In the genomic region with DNA sequence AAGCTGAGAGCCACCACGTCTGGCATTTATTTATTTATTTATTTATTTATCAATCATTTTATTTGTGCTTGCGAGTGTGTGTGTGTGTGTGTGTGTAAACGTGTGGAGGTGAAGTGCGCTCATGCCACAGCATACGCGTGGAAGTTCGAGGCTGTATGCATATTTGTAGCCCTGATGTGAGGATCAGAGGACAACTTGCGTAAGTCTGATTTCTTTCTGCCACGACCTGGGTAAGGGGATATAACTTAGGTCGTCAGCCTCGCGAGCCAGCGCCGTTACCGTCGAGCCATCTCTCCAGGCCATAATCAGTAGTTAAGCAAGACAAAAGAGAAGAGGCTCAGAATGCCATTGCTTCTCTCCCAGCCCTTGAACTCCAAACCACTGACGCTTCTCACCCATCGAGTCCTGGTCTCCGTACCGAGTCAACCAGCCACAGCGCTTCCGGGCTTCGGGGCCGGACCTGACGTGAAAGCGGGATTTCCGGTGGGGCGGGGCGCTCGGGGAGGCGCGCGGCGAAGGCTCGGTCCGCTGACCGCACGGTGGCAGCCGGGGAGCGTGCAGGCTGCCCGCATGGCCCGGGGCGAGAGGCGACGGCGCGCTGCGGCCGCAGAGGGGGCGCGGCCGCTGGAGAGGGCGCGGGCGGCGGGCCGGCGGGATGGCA, we compare ENCODE assay signal across 8 mouse cellular contexts. TPM values are rescaled to one million over a fixed set of nuclear protein-coding genes. Genes with fewer than 3 reads are reported as not detected.
DNase-seq lines count a peak whose midpoint lies in the region; ATAC-seq lines count a peak whose summit lies in the region.

TSS of gene Mogs (plus strand) at position 486 of the 661 bp plus-strand sequence.

- H3K9ac ChIP-seq in intestine, embryonic 14.5 days (ENCODE audit: low read length): peak within 1 kb of the TSS; percentile 80

- H3K4me3 ChIP-seq in intestine, embryonic 14.5 days (ENCODE audit: low read depth, low read length): peak within 1 kb of the TSS; percentile 79

- H3K4me2 ChIP-seq in intestine, embryonic 14.5 days (ENCODE audit: low read length): peak within 1 kb of the TSS; percentile 95

- peak; percentile 94 to 96 for DNase-seq in adrenal gland, adult 18-20 months (ENCODE audit: low spot score in 2 of 2)
- peak; percentile 96 for DNase-seq in embryo, embryonic 11 days
- DNase-seq in gastrocnemius, postnatal 25 days: peak; percentile 92
- DNase-seq in intestine, embryonic 14.5 days (ENCODE audit: low spot score): peak; percentile 92
- DNase-seq in left cerebral cortex, postnatal 14 days (ENCODE audit: low spot score in 2 of 2): peak; percentile 86 to 93
- peak; percentile 94 for DNase-seq in right cerebral cortex, postnatal 14 days
- peak; percentile 92 to 95 for DNase-seq in urinary bladder, postnatal 36 days (ENCODE audit: low spot score in 2 of 2)

- no peaks in the 10 kb centered on the region for H3K27me3 ChIP-seq in intestine, embryonic 14.5 days (replicated peaks; ENCODE audit: control insufficient read depth, insufficient read depth, low read length)

- H3K9me3 ChIP-seq in intestine, embryonic 14.5 days (ENCODE audit: control insufficient read depth, low read length): no peaks in the 10 kb centered on the region

- H3K4me1 ChIP-seq in intestine, embryonic 14.5 days (replicated peaks; ENCODE audit: control insufficient read depth, insufficient read depth, low read length): peaks cover 21% of the 10 kb centered on the region

- WGBS in intestine, embryonic 14.5 days: under 1% methylated on average over 55 of the region's 58 CpGs

- peak; percentile 88 for ATAC-seq in intestine, embryonic 14.5 days (replicated peaks; ENCODE audit: low FRiP score, low TSS enrichment, low read depth)
- peak; percentile 74 for ATAC-seq in megakaryocyte-erythroid progenitor cell, adult 5-6 weeks (replicated peaks; ENCODE audit: low FRiP score, low TSS enrichment, poor library complexity, severe bottlenecking)

- peaks cover 46% of the 10 kb centered on the region for H3K36me3 ChIP-seq in intestine, embryonic 14.5 days (ENCODE audit: control insufficient read depth, insufficient read depth, low read length)

- H3K27ac ChIP-seq in intestine, embryonic 14.5 days (ENCODE audit: low read depth): peak within 1 kb of the TSS; percentile 76

- intact Hi-C loops in left cerebral cortex, postnatal 14 days (cut with DNase I): loop anchor here (5.0 kb wide), 1 partner anchor 42 kb away; the partner anchor contains the start of genes 1700003E16Rik and Wdr54

RNA-seq across cellular contexts. Expression of gene Mogs, which starts in this region (rescaled TPM):
- total RNA-seq in adrenal gland, adult 18-20 months (2021): 10 to 100 TPM; 38.2 to 57.2 TPM
- 1 to 10 TPM; 6.5 to 8.1 TPM for total RNA-seq in gastrocnemius, postnatal 25 days (2021)
- polyA plus RNA-seq in intestine, embryonic 14.5 days (2014; fragmentation: Nextera tagmentation; extraction: Ambion mirVana): 39.7 and 60.0 TPM in 2 replicates
- total RNA-seq in left cerebral cortex, postnatal 14 days (2021): 10 to 100 TPM; 24.4 to 27.3 TPM
- total RNA-seq in megakaryocyte-erythroid progenitor cell, adult 5-6 weeks (2014; fragmentation: Nextera tagmentation): 76.2 and 97.3 TPM in 2 replicates
- total RNA-seq in megakaryocyte-erythroid progenitor cell, adult 5-6 weeks (2017): 88.3 and 127 TPM in 2 replicates

Comparison
In these comparisons a context has a peak if more than half of its experiments do, and no peak if none do; other contexts are left out.
1. Peak in every context shown above with its lines: DNase-seq, ATAC-seq, H3K4me3 ChIP-seq and H3K27ac ChIP-seq.